Mouse (Mus musculus) cerebellum, adult 2 months (tissue): ENCODE results near the gene Gcdh. TPM values are rescaled to one million over a fixed set of nuclear protein-coding genes. Genes with fewer than 3 reads are reported as not detected.
A peak's percentile ranks its signal among the peaks of the same experiment; 100 is the strongest.

Source experiments
- DNase-seq, 2 experiments: peaks; one replicate each; pipeline ENCODE4 v3.0.0; 2021
- H3K27ac ChIP-seq: fragments of 200-500 bp; 2 replicates; pipeline ENCODE4 v1.5.1; 2012; ENCODE audit warnings: low read length, control low read depth, inconsistent platforms; ENCODE audit not compliant: insufficient read depth
- H3K27me3 ChIP-seq: fragments of 200-500 bp; 2 replicates; pipeline ENCODE4 v1.6.1; 2012; ENCODE audit warnings: inconsistent platforms, mild to moderate bottlenecking, low read length, moderate library complexity; ENCODE audit not compliant: control insufficient read depth, insufficient read depth
- H3K4me1 ChIP-seq: fragments of 200-500 bp; 2 replicates; pipeline ENCODE4 v1.6.1; 2011; ENCODE audit warnings: low read length; ENCODE audit not compliant: control insufficient read depth, insufficient read depth
- H3K4me3 ChIP-seq: fragments of 200-500 bp; replicated peaks from 2 replicates; pipeline ENCODE3; 2011; ENCODE audit warnings: mild to moderate bottlenecking, low read depth, low read length, control low read depth; ENCODE audit not compliant: insufficient read depth
- CTCF ChIP-seq: fragments of 200-500 bp; IDR thresholded peaks from 2 replicates; pipeline ENCODE4 v1.5.1; 2011; ENCODE audit warnings: low read depth, mild to moderate bottlenecking, control low read depth, low read length, moderate library complexity, borderline replicate concordance; ENCODE audit not compliant: insufficient read depth
- POLR2A ChIP-seq: fragments of 200-500 bp; IDR thresholded peaks from 2 replicates; pipeline ENCODE4 v1.6.1; 2011; ENCODE audit warnings: low read length, control low read depth, borderline replicate concordance; ENCODE audit not compliant: insufficient read depth
- WGBS: fragments of 180-500 bp; shearing (Covaris S2); methylation state at CpG from one replicate; pipeline ENCODE4 v1.1.7; 2018; 5-methylcytosine and 5-hydroxymethylcytosine counted together
- polyA plus RNA-seq: library from polyadenylated mRNA; depleted of rRNA; stranded (reverse); fragments of >200 nt; gene quantifications from 2 replicates; pipeline ENCODE4 v1.2.3, GENCODE M21; 2012; rRNA removed

The Gcdh gene
- 88.2 and 95.2 TPM in 2 replicates for polyA plus RNA-seq

DNA sequence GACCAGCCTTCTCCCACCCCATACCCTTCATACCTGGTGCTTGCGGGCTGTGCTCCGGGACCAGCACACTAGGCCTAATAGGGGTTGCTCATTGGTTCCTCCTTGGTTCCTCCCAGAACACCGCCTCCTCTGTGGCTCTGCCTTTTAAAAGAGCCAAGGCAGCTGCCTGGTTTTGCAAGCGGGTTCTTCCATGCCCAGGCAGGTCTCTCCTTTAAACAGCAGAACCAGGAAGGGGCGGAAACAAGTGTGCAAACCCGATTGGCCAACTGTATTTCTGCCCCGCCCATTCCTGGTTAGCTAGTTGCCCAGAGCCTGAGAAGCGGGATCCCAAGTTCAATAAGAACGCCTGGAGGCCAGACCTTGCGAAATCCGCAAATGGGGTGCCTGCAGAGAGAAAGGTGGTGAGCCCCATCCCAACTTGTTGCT lies at the start of gene Gcdh:
Gene Gcdh (minus strand): TSS at position 213 of the 426 bp plus-strand sequence.
- WGBS: 0% methylated on average over 11 of the region's 11 CpGs
- TF ChIP-seq POLR2A (peak; percentile 51; the same call in 1 of the 2 replicates), CTCF (no peak)
- Histone ChIP-seq H3K27me3 (no peaks in the 10 kb centered on the region), H3K4me3 (peak within 1 kb of the TSS; percentile 68), H3K4me1 (peaks cover 8% of the 10 kb centered on the region; the same call in 1 of the 2 replicates), H3K27ac (no peak within 1 kb of the TSS)
- peak; percentile 92 to 97 for DNase-seq

DNA sequence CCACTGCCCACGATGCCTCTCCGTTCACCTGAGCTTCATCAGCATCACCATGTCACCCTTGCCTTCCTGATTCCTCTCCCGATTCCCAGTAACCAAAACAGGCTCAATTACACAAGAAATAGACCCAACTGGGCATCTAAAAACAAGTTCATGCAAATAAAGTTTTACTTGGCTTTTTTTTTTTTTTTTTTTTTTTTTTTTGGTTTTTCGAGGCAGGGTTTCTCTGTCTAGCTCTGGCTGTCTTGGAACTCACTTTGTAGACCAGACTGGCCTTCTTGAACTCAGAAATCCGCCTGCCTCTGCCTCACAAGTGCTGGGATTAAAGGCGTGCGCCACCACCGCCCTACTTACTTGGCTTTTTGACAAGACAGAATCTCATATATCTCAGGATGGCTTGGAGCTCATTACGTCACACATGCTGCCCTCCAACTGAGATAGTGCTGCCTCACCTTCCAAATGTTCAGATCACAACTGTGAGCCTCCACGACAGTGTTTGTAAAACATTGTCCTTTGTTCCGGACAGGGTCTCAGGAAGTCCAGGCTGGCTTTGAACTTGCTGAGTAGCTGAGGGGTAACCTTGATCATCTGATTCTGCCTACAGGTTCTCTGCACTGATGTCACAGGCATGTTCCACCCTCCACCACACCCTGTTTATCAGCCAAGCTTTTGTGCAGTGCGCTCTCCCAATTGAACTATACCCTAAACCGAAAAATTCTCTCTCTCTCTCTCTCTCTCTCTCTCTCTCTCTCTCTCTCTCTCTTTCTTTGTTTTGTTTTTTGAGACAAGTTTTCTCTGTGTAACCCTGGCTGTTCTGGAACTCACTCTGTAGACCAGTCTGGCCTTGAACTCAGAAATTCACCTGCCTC lies 44.1 kb upstream of the Gcdh start:
- Histone ChIP-seq H3K4me3 (peak overlapping the region; percentile 95), H3K27ac (peak overlapping the region; percentile 77), H3K4me1 (peaks cover 17% of the 10 kb centered on the region), H3K27me3 (no peaks in the 10 kb centered on the region)
- 48% methylated on average over 13 of the region's 13 CpGs for WGBS
- DNase-seq: no peak
- TF ChIP-seq POLR2A: no peak
- TF ChIP-seq CTCF: no peak; the same call in 1 of the 2 replicates

DNA sequence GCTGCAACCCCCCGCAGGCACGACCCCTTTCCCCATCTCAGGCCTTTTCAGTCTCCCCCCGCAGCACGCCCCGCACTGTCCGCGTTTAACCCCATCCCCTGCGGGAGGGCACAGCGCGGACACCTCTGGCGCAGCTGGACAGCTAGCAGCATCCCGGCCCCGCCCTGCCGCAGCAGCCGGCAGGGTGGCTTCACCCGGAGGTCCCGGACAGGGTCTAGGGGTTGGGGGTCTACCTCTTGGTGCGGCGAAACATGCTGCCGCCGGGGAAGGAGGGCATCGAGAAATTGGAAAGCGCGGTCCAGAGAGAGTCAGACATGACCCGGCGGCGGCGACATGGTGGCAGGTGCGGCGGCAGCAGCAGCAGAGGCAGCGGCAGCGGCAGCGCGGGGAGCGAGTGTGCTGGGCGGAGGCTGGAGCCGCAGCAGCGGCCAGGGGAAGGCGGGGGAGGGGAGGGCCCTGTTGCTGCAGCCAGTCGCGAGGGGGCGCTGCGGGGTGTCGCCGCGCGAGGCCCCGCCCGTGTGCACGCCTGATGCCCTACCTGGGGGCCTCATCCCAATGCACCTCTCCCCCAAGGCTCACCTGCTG lies 43.3 kb upstream of the Gcdh start, which contains the start of gene Mast1:
Gene Mast1 (minus strand): TSS at position 398 of the 585 bp plus-strand sequence.
- DNase-seq: peak; percentile 87
- WGBS: under 1% methylated on average over 49 of the region's 50 CpGs
- H3K27me3 ChIP-seq: no peaks in the 10 kb centered on the region
- peaks cover 17% of the 10 kb centered on the region for H3K4me1 ChIP-seq
- peak; percentile 52 for TF ChIP-seq POLR2A
- peak; percentile 64 for TF ChIP-seq CTCF
- H3K27ac ChIP-seq: peak within 1 kb of the TSS; percentile 93
- H3K4me3 ChIP-seq: peak within 1 kb of the TSS; percentile 95

DNA sequence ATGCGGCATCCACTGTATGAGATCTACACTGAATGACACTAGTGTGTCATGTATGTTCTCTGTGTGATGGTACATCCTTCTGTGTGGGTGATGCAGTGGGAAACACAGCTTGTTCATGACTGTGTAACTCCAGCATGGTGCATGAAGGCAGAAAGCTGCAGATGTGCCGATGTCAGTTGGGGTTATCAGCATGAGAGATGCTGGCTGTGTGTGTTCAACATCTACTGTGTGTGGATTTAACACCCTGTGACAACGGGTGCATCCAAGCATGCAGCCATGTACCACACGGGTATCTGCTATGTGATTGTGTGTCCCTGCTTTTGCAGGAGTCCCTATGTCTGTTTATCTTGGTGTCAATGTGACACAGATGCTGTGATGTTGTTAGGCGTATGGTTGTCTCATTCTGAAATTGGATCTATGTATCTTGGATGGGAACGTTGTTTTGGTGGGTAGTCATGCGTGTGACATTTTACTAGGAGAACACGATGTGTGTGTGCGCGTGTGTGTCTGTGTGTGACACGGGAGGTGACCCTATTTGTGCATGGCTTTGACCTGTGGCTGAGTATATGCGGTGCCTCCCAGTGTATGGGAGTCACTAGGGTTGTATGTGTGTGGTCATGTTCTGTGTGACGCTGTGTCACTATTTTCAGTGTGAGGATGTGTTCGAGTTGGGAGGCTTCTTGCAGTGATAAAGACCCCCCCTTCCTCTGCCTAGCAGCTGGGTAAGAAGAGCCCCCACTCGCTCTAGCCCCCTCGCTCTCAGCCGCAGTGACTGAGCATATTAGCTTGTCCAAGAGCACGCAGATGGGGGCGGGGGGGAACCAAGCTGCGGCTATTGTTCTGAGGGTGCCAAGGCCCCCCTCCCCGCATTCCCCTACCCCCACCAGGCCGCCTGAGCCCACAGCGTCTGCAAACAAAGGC lies 42.6 kb upstream of the Gcdh start:
- Histone ChIP-seq H3K4me3 (peak overlapping the region; percentile 95), H3K27me3 (no peaks in the 10 kb centered on the region), H3K4me1 (peaks cover 17% of the 10 kb centered on the region), H3K27ac (peak overlapping the region; percentile 93)
- peak; percentile 41 to 53 for DNase-seq
- TF ChIP-seq POLR2A (no peak), CTCF (no peak)
- WGBS: 8% methylated on average over 23 of the region's 23 CpGs

DNA sequence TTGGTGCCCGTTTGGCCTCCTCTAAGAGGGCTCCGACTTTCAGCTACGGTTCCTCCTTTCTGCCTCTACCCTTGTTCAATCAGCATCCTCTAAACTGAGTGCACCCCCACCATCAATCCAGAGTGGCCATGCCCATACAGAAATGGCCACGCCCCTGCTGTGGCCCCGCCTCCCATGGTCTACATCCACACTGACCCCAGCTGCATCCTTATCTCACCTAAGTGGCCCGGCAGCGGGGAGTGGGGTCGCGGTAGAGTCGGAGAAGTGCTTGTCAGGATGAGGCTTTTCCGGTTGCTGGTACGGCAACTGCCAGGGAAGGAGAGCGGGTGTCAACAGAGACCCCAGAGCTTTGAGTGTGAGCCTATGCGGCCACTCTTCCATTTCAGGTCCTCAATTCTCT lies 41.8 kb upstream of the Gcdh start:
- Histone ChIP-seq H3K4me1 (peaks cover 17% of the 10 kb centered on the region), H3K4me3 (peak overlapping the region; percentile 95), H3K27ac (peak overlapping the region; percentile 56; the same call in 1 of the 2 replicates), H3K27me3 (no peaks in the 10 kb centered on the region)
- no peak for TF ChIP-seq CTCF
- no peak for TF ChIP-seq POLR2A
- DNase-seq: peak; percentile 54 to 58
- 18% methylated on average over 14 of the region's 14 CpGs for WGBS

DNA sequence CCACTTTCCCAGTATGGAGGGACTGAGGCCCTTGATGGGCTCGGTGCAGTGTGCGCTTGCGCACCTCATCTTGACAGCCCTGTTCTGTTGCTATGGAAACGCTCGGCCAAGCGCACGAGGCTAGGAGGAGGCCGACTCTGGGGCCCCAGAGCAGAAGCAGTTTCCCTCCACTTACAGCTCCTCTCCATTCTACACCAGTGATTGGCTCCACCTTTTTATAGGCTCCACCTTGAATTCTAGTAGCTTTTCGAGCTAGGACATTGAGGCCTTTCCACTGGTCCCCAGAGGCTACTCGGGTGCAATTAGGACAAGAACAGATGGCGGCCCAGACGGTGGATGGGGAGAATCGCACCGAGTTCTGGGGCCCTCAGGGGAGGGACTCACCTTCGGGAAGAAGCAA lies 41.1 kb upstream of the Gcdh start:
- WGBS: 2% methylated on average over 15 of the region's 15 CpGs
- Histone ChIP-seq H3K4me1 (peaks cover 17% of the 10 kb centered on the region), H3K27ac (0 out of 2 replicates have a peak overlapping the region, but pooled peaks have one; percentile 24), H3K27me3 (no peaks in the 10 kb centered on the region), H3K4me3 (peak overlapping the region; percentile 95)
- no peak for TF ChIP-seq POLR2A
- no peak for TF ChIP-seq CTCF
- DNase-seq: peak; percentile 82 to 85
